Mouse (Mus musculus) spleen, adult 2 months (tissue): ENCODE measurements around the gene Bbs10. TPM values are rescaled to one million over a fixed set of nuclear protein-coding genes. Genes with fewer than 3 reads are reported as not detected.

ENCODE experiments used
- DNase-seq, 2 experiments: peaks; one replicate each; pipeline versions ENCODE4 v3.0.0 to v3.0.0-alpha.2; 2012 to 2021; ENCODE audit warnings: low spot score in 2 of 2, low read depth in 1 of 2
- H3K27ac ChIP-seq: fragments of 200-500 bp; 2 replicates; pipeline ENCODE4 v1.5.1; 2012; ENCODE audit warnings: low read length, inconsistent platforms; ENCODE audit not compliant: insufficient read depth
- H3K27me3 ChIP-seq: fragments of 200-500 bp; 2 replicates; pipeline ENCODE4 v1.6.1; 2012; ENCODE audit warnings: mild to moderate bottlenecking, moderate library complexity, low read length, inconsistent platforms; ENCODE audit not compliant: control insufficient read depth, insufficient read depth
- H3K36me3 ChIP-seq: fragments of 200-500 bp; 2 replicates; pipeline ENCODE4 v1.6.1; 2012; ENCODE audit warnings: mild to moderate bottlenecking, low read length, inconsistent platforms; ENCODE audit not compliant: control insufficient read depth, insufficient read depth
- H3K4me1 ChIP-seq: fragments of 200-500 bp; 2 replicates; pipeline ENCODE4 v1.6.1; 2011; ENCODE audit warnings: inconsistent platforms; ENCODE audit not compliant: control insufficient read depth, insufficient read depth, insufficient read length
- H3K4me3 ChIP-seq: fragments of 200-500 bp; 2 replicates; pipeline ENCODE4 v1.5.1; 2011; ENCODE audit warnings: mild to moderate bottlenecking, inconsistent platforms; ENCODE audit not compliant: insufficient read depth, insufficient read length; ENCODE audit errors: extremely low read depth
- CTCF ChIP-seq: fragments of 200-500 bp; IDR thresholded peaks from 2 replicates; pipeline ENCODE4 v1.5.1; 2011; ENCODE audit warnings: mild to moderate bottlenecking, inconsistent platforms; ENCODE audit not compliant: insufficient read depth, insufficient read length, insufficient replicate concordance; ENCODE audit errors: extremely low read depth
- POLR2A ChIP-seq: fragments of 200-500 bp; IDR thresholded peaks from 2 replicates; pipeline ENCODE4 v1.6.1; 2011; ENCODE audit warnings: low read depth, low read length, inconsistent platforms
- WGBS: fragments of 180-500 bp; shearing (Covaris S2); methylation state at CpG from one replicate; pipeline ENCODE4 v1.1.7; 2018; 5-methylcytosine and 5-hydroxymethylcytosine counted together
- polyA plus RNA-seq: library from polyadenylated mRNA; depleted of rRNA; stranded (reverse); fragments of >200 nt; gene quantifications from 2 replicates; pipeline ENCODE4 v1.2.3, GENCODE M21; 2012

The Bbs10 gene
- polyA plus RNA-seq, 1 experiment = 0.75 TPM

- Histone ChIP-seq H3K27me3 (no peaks in the 10 kb centered on the region), H3K4me1 (no peaks in the 10 kb centered on the region), H3K36me3 (peaks cover 54% of the 10 kb centered on the region), H3K4me3 (no peak overlapping the region), H3K27ac (no peak overlapping the region)
- TF ChIP-seq POLR2A (no peak), CTCF (no peak)
- DNase-seq = no peak
- 98% methylated on average over 15 of the region's 15 CpGs for WGBS
These were observed 26.8 kb upstream of the Bbs10 start for GRCm38 (mm10) chr10:111271687-111272086.

GRCm38 (mm10) chr10:111272905-111273304 lies 25.6 kb upstream of the Bbs10 start:
- H3K4me1 ChIP-seq = no peaks in the 10 kb centered on the region
- H3K4me3 ChIP-seq = no peak overlapping the region
- TF ChIP-seq CTCF (no peak), POLR2A (no peak)
- DNase-seq = no peak
- no peak overlapping the region for H3K27ac ChIP-seq
- peaks cover 53% of the 10 kb centered on the region for H3K36me3 ChIP-seq
- no peaks in the 10 kb centered on the region for H3K27me3 ChIP-seq
- 94% methylated on average over 11 of the region's 11 CpGs for WGBS

- DNase-seq = no peak
- Histone ChIP-seq H3K4me1 (no peaks in the 10 kb centered on the region), H3K4me3 (no peak overlapping the region), H3K27me3 (no peaks in the 10 kb centered on the region), H3K27ac (no peak overlapping the region), H3K36me3 (peaks cover 53% of the 10 kb centered on the region)
- WGBS = 86% methylated on average over 5 of the region's 5 CpGs
- TF ChIP-seq CTCF (no peak), POLR2A (no peak)
These were observed 24.9 kb upstream of the Bbs10 start for GRCm38 (mm10) chr10:111273463-111274088.

DNA sequence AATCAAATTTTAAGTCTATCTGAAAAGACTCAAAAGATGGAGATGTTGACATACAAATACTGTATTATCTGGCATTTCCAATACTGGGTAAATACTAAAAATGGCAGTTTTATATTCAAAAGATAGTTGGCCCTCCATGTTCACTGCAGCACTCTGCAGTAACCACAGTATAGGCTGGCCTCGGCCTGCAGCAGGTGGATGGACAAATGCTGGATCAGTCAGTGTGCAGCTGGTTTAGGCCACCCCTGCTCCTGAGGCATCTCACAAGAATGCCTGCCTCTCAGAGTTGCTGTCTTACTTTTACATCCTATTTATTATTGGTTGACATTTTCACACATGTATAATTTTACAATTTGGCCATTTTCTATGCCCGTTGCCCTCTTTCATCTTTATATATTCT lies 22.7 kb upstream of the Bbs10 start:
- DNase-seq = no peak
- Histone ChIP-seq H3K27me3 (no peaks in the 10 kb centered on the region), H3K36me3 (peaks cover 48% of the 10 kb centered on the region), H3K27ac (no peak overlapping the region), H3K4me1 (no peaks in the 10 kb centered on the region), H3K4me3 (no peak overlapping the region)
- WGBS = 96% methylated on average over 2 of the region's 2 CpGs
- TF ChIP-seq POLR2A (no peak), CTCF (no peak)

- no peak for TF ChIP-seq POLR2A
- Histone ChIP-seq H3K36me3 (peaks cover 5% of the 10 kb centered on the region), H3K27ac (no peak overlapping the region), H3K4me3 (no peak overlapping the region), H3K27me3 (no peaks in the 10 kb centered on the region), H3K4me1 (no peaks in the 10 kb centered on the region)
- whole genome bisulfite sequencing = 48% methylated on average over 6 of the region's 6 CpGs
- no peak for DNase-seq
These were observed 848 bp upstream of the Bbs10 start for GRCm38 (mm10) chr10:111297631-111298030.

DNA sequence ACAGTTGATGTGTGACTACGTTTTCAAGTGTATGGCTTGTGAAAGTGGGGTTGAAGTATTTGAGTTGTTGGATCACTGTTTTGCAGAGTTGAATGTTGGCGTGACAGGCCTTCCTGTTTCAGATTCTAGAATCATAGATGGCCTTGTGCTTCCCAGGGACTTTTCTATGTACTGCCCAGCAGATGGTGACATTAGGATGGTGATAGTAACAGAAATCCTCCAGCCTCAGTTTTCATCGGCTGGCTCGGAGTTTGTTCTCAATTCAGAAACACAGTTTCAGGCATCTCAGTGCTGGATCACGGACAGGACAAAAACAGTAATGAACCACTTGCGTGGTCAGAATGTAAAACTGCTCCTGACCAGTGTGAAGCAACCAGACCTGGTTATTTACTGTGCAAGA lies 1.1 kb downstream of the Bbs10 start:
- H3K4me3 ChIP-seq = no peak overlapping the region
- TF ChIP-seq CTCF = no peak
- TF ChIP-seq POLR2A = no peak

DNA sequence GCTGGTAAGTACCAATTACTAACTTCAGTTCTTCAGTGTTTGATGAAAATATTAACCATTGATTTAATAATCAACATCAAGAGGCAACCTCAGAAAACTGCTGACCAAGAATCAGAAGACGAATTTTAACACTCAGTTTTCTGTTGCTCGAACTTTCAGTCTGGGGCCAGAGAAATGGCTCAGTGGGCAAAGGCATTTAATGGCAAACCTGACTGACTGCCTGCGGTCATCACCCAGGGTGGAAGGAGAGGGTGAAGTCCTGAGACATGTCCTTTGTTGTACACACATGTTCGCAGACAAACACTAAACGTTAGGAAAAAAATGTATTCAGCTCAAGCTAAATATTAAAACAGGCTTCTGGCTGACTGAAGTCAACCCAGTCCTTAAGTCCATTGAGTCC lies 2.6 kb downstream of the Bbs10 start:
- H3K27ac ChIP-seq = no peak overlapping the region
- H3K27me3 ChIP-seq = no peaks in the 10 kb centered on the region
- no peaks in the 10 kb centered on the region for H3K4me1 ChIP-seq
- 92% methylated on average over 5 of the region's 5 CpGs for whole genome bisulfite sequencing
- no peak for TF ChIP-seq CTCF
- no peak for TF ChIP-seq POLR2A
- H3K36me3 ChIP-seq = no peaks in the 10 kb centered on the region
- DNase-seq = no peak
- H3K4me3 ChIP-seq = no peak overlapping the region

More for the DNA sequence above, 1.1 kb downstream of the Bbs10 start:
- Histone ChIP-seq H3K36me3 (no peaks in the 10 kb centered on the region), H3K4me1 (no peaks in the 10 kb centered on the region), H3K27me3 (no peaks in the 10 kb centered on the region), H3K27ac (no peak overlapping the region)
- 76% methylated on average over 6 of the region's 6 CpGs for WGBS
- no peak for DNase-seq

DNA sequence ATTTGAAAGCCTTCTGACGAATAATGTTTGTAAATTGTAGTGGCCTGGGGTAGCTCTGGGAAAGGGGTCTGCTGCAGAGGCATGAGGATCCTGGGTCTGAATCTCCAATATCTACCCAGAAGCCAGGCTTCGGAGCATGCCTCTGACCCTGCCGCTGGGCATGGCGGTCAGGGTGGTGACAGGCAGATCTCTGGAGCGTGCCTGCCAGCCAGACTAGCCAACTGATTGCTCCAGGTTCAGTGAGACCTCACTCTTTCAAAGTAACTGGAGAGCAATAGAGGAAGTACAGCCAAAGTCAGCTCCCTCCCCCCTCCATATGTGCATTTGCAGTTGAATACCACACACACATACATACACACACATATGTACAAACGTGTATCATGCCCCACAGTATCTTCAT lies 4.0 kb downstream of the Bbs10 start:
- TF ChIP-seq CTCF (no peak), POLR2A (no peak)
- H3K27ac ChIP-seq = no peak overlapping the region

More for the DNA sequence above, 4.0 kb downstream of the Bbs10 start:
- Histone ChIP-seq H3K4me3 (no peak overlapping the region), H3K36me3 (no peaks in the 10 kb centered on the region), H3K27me3 (no peaks in the 10 kb centered on the region), H3K4me1 (no peaks in the 10 kb centered on the region)
- 82% methylated on average over 6 of the region's 6 CpGs for WGBS
- no peak for DNase-seq
